Mouse (Mus musculus): Measurements from ENCODE around the gene H2-K1.

GRCm38 (mm10) chr17:33973572-33973971, 26.6 kb downstream of the H2-K1 start:
- TF ChIP-seq GATA1 (IDR thresholded peaks at IDR 0.05; ENCODE audit: borderline replicate concordance, low read length) (no peak), GATA2 (IDR thresholded peaks at IDR 0.05; ENCODE audit: borderline replicate concordance, low read depth, low read length) (no peak), CTCF (IDR thresholded peaks at IDR 0.05; ENCODE audit: low read depth, low read length) (no peak), POLR2AphosphoS5 (IDR thresholded peaks at IDR 0.05; ENCODE audit: insufficient replicate concordance, low read depth, low read length) (no peak), TAL1 (conservative IDR thresholded peaks at IDR 0.05; ENCODE audit: low read depth, low read length) (no peak)

Data from G1E (cell line).